Mouse (Mus musculus): ENCODE results near the gene Met. TPM values are rescaled to one million over a fixed set of nuclear protein-coding genes. Genes with fewer than 3 reads are reported as not detected.

The Met gene
- polyA plus RNA-seq, 1 experiment from 2014 or later = 3.5 TPM

DNA sequence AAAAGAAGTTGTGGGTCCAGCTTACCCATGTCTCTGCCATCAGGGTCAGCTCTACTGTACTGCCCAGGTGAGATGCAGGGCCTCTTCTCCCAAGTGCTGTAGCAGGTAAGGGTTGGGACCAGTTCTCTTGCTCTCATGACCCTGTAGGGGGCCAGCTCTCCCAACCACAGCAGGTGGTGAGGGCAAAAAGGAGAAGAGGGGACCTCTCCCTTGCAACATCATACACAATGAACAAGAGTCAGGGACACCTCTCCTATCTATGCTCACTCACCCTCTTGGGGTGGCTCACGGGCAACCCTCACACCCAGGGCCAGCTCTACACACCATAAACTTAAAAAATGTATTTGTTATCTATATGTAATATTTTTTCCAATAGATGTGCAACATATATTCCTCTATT, 143.3 kb downstream of the Met start:
- DNase-seq (ENCODE audit: low spot score) = no peak
- Histone ChIP-seq H3K27me3 (ENCODE audit: insufficient read depth, poor library complexity, severe bottlenecking) (no peaks in the 10 kb centered on the region), H3K27ac (no peak overlapping the region), H3K4me1 (no peaks in the 10 kb centered on the region), H3K4me3 (no peak overlapping the region), H3K36me3 (no peaks in the 10 kb centered on the region), H3K9me3 (no peaks in the 10 kb centered on the region)
- WGBS = 78% methylated on average over 1 of the region's 1 CpGs

GRCm38 (mm10) chr6:17611352-17612010, 147.9 kb downstream of the Met start:
- Histone ChIP-seq H3K4me1 (no peaks in the 10 kb centered on the region), H3K4me3 (no peak overlapping the region), H3K36me3 (no peaks in the 10 kb centered on the region), H3K27me3 (ENCODE audit: insufficient read depth, poor library complexity, severe bottlenecking) (no peaks in the 10 kb centered on the region), H3K9me3 (no peaks in the 10 kb centered on the region), H3K27ac (no peak overlapping the region)
- DNase-seq (ENCODE audit: low spot score) = no peak
- 90% methylated on average over 11 of the region's 11 CpGs for WGBS

DNA sequence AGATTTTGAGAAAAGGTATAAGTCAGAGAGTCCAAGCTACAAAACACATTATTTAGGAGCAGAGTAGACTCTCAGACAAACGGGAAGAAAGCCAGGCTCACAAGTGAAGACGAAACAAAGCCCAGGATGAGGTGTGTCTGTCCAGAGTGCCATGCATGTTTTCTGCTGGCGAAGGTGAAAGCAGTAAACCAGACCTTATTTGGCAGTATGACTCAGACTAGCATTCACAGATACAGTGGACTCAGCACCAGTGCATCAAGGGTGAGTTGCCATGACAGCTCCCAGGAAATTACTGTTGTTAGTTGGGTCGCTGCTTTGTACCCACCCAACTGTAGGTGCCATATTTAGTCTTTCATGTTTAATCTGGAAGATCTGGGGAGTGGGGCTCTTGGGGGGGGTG, 149.1 kb downstream of the Met start:
- H3K4me1 ChIP-seq = no peaks in the 10 kb centered on the region
- no peak overlapping the region for H3K27ac ChIP-seq
- H3K9me3 ChIP-seq = no peaks in the 10 kb centered on the region
- no peak for DNase-seq (ENCODE audit: low spot score)
- WGBS = 79% methylated on average over 4 of the region's 4 CpGs
- H3K27me3 ChIP-seq (ENCODE audit: insufficient read depth, poor library complexity, severe bottlenecking) = no peaks in the 10 kb centered on the region
- no peaks in the 10 kb centered on the region for H3K36me3 ChIP-seq
- H3K4me3 ChIP-seq = no peak overlapping the region

DNA sequence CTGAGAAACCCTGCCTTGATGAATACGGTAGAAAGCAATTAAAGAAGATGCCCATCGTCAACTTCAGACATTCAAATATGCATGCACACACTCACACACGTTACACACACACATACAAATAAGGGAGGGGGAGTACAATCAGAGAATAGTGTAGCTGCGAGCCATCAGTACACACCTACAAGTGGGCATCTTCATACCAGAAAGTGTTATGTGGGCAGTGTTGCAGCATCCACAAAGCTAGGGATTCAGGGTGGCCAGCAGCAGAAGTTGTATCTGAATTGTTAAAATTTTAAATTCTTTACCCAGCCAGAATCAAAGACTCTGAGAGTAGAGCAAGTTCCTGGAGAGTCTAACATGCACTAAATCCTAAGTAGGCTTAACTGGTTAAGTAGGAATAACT, 157.2 kb downstream of the Met start:
- no peaks in the 10 kb centered on the region for H3K4me1 ChIP-seq
- H3K36me3 ChIP-seq = no peaks in the 10 kb centered on the region
- H3K27me3 ChIP-seq (ENCODE audit: insufficient read depth, poor library complexity, severe bottlenecking) = no peaks in the 10 kb centered on the region
- no peak for DNase-seq (ENCODE audit: low spot score)
- 79% methylated on average over 4 of the region's 4 CpGs for WGBS
- H3K9me3 ChIP-seq = no peaks in the 10 kb centered on the region
- no peak overlapping the region for H3K27ac ChIP-seq
- no peak overlapping the region for H3K4me3 ChIP-seq

GRCm38 (mm10) chr6:17621436-17621835, 157.8 kb downstream of the Met start:
- no peaks in the 10 kb centered on the region for H3K27me3 ChIP-seq (ENCODE audit: insufficient read depth, poor library complexity, severe bottlenecking)
- H3K27ac ChIP-seq = no peak overlapping the region
- no peak for DNase-seq (ENCODE audit: low spot score)
- 62% methylated on average over 3 of the region's 3 CpGs for WGBS
- no peaks in the 10 kb centered on the region for H3K9me3 ChIP-seq
- H3K36me3 ChIP-seq = no peaks in the 10 kb centered on the region
- no peaks in the 10 kb centered on the region for H3K4me1 ChIP-seq
- H3K4me3 ChIP-seq = no peak overlapping the region

Other genes starting within 250 kb of the Met start
- gene Cav2, start 182.6 kb upstream of the Met start, polyA plus RNA-seq (2016; fragmentation: Nextera tagmentation; extraction: Ambion mirVana) = 7.4 and 10.0 TPM in 2 replicates
- 28.2 and 36.1 TPM in 2 replicates for gene Cav1, start 157.5 kb upstream of the Met start, polyA plus RNA-seq (2016; fragmentation: Nextera tagmentation; extraction: Ambion mirVana)
- 201 and 220 TPM in 2 replicates for gene Capza2, start 172.4 kb downstream of the Met start, polyA plus RNA-seq (2016; fragmentation: Nextera tagmentation; extraction: Ambion mirVana)
- 24.0 and 24.9 TPM in 2 replicates for gene St7, start 229.1 kb downstream of the Met start, polyA plus RNA-seq (2016; fragmentation: Nextera tagmentation; extraction: Ambion mirVana)